Mouse (Mus musculus) hindbrain, postnatal 0 days (tissue): ENCODE data around the gene Gm37240. TPM values are rescaled to one million over a fixed set of nuclear protein-coding genes. Genes with fewer than 3 reads are reported as not detected.

Source experiments
- ATAC-seq: fragments of 200-750 bp; cut with Nextera tagmentation; 2 replicates; pipeline ENCODE4 v1.8.0; 2017; ENCODE audit warnings: mild to moderate bottlenecking, moderate TSS enrichment, moderate library complexity
- DNase-seq: peaks from one replicate; pipeline ENCODE4 v3.0.0-alpha.2; 2015; ENCODE audit warnings: low spot score
- H3K27ac ChIP-seq: fragments of 300-500 bp; sonication (generic); 2 replicates; pipeline ENCODE4 v1.5.1; 2014; ENCODE audit warnings: mild to moderate bottlenecking
- H3K27me3 ChIP-seq: fragments of 300-500 bp; sonication (generic); 2 replicates; pipeline ENCODE4 v1.6.1; 2014; ENCODE audit warnings: low read length, mixed read lengths; ENCODE audit not compliant: insufficient read depth
- H3K36me3 ChIP-seq: fragments of 300-500 bp; sonication (generic); 2 replicates; pipeline ENCODE4 v1.6.1; 2014; ENCODE audit warnings: low read length, mixed read lengths; ENCODE audit not compliant: insufficient read depth
- H3K4me1 ChIP-seq: fragments of 300-500 bp; sonication (generic); 2 replicates; pipeline ENCODE4 v1.6.1; 2014; ENCODE audit warnings: antibody characterized with exemption, low read length, mixed read lengths; ENCODE audit not compliant: insufficient read depth
- H3K4me2 ChIP-seq: fragments of 300-500 bp; sonication (generic); 2 replicates; pipeline ENCODE4 v1.6.1; 2014; ENCODE audit warnings: low read depth, mild to moderate bottlenecking, low read length, moderate library complexity, mixed read lengths
- H3K4me3 ChIP-seq: fragments of 300-500 bp; sonication (generic); 2 replicates; pipeline ENCODE4 v1.5.1; 2014; ENCODE audit warnings: low read length
- H3K9ac ChIP-seq: fragments of 300-500 bp; sonication (generic); replicated peaks from 2 replicates; pipeline ENCODE4 v1.6.1; 2014; ENCODE audit warnings: mild to moderate bottlenecking, low read length, moderate library complexity, mixed read lengths
- H3K9me3 ChIP-seq: fragments of 300-500 bp; sonication (generic); 2 replicates; pipeline ENCODE4 v1.6.1; 2016; ENCODE audit warnings: low read length, mixed read lengths
- CTCF ChIP-seq: IDR thresholded peaks from 2 replicates; pipeline ENCODE4 v1.5.1; 2016; ENCODE audit warnings: antibody characterized with exemption, control low read depth, low read depth
- WGBS: fragments of 180-500 bp; shearing (Covaris S2); extraction: QIAGEN DNeasy Blood & Tissue Kit; methylation state at CpG from one replicate; pipeline ENCODE4 v1.1.7; 2014; 5-methylcytosine and 5-hydroxymethylcytosine counted together
- polyA plus RNA-seq: library from polyadenylated mRNA; unstranded; fragments of >200 nt; fragmentation: Nextera tagmentation; extraction: Ambion mirVana; gene quantifications from 2 replicates; pipeline ENCODE4 v1.2.1, GENCODE M21; 2015
- total RNA-seq: library from RNA; depleted of rRNA; stranded (reverse); fragments of >200 nt; gene quantifications from 2 replicates; pipeline ENCODE4 v1.2.3, GENCODE M21; 2014

Gene Gm37240
- total and polyA plus RNA-seq, 2 experiments from 2014 or later, result 1.5 TPM; not detected in 1

DNA sequence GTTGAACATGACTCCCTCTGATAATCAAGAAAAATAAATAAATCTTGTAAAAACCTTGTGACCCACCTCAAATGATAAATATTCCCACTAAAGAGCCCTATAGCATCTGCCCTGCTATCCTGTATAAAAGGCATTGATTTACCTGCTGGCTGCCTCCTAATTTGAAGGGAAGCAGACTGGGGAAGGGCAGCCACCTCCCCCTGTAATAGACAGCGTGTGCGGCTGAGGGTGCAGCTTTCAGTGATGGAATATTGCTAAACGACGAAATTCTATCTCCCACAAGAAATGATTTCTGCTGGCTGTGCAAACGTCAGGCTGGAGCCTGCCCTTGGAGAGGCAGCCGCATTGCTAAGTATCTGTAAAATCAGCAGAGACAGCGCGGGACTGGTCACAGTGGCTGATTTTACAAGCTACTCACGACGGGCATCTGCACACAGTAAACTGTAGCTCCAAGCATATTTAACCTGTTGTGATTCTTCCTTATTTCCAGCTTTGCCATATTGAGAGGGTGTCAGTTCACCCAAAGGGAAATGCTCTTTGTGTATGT is 1147.2 kb downstream of the Gm37240 start:
- ATAC-seq (0 out of 2 replicates have a peak, but pooled peaks have one; percentile 51), DNase-seq (peak; percentile 36)
- no peak for TF ChIP-seq CTCF
- Histone ChIP-seq H3K36me3 (no peaks in the 10 kb centered on the region), H3K9ac (no peak overlapping the region; the same call in 1 of the 2 replicates), H3K9me3 (no peaks in the 10 kb centered on the region), H3K4me2 (0 out of 2 replicates have a peak overlapping the region, but pooled peaks have one; percentile 5), H3K27ac (no peak overlapping the region), H3K4me3 (no peak overlapping the region), H3K4me1 (peaks cover 4% of the 10 kb centered on the region; the same call in 1 of the 2 replicates), H3K27me3 (no peaks in the 10 kb centered on the region)
- 35% methylated on average over 10 of the region's 10 CpGs for WGBS

DNA sequence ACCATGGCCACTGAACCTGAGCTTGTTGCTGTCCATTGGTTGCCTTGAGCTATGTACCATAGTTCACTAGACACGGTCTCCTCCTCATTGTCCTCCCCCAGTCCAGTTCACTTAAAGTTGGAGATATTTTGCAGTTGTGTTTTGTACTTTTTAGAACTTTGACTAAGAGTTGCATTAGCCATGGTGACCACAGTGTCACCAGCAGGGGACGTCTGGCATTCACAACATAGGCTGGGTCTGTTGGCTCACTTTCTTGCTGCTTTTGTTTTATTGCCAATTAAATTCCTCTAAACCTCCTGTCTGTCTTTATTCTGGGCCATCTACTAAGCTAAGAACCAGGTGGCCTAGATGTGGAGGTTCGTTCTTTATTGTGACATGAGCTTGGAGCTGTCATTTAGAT is 1150.2 kb downstream of the Gm37240 start:
- no peak for DNase-seq
- Histone ChIP-seq H3K27ac (no peak overlapping the region), H3K4me2 (no peak overlapping the region), H3K4me1 (peaks cover 5% of the 10 kb centered on the region; the same call in 1 of the 2 replicates), H3K4me3 (no peak overlapping the region), H3K9ac (no peak overlapping the region), H3K27me3 (no peaks in the 10 kb centered on the region), H3K36me3 (no peaks in the 10 kb centered on the region), H3K9me3 (no peaks in the 10 kb centered on the region)
- no peak for ATAC-seq
- WGBS, result 75% methylated on average over 3 of the region's 3 CpGs
- no peak for TF ChIP-seq CTCF

DNA sequence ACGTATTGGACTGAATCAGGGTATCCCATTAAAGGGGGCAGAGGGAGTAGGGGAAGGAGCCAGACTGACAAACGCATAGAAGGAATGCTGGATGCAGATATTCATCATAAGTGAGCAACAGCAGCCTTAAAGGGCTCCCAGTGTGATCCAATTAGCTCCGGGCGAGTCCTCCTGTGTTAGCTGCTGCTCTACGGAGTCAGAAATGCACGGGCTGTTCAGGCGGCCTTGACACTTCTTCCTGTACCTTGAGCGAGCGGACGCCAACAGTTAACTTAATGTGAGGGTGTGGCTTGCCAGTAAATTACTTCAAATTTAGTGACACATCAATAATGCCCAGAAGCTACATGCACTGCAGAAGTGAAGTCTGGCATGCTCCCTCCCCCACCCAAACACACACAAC is 1151.6 kb downstream of the Gm37240 start:
- Histone ChIP-seq H3K9me3 (no peaks in the 10 kb centered on the region), H3K36me3 (no peaks in the 10 kb centered on the region), H3K27ac (no peak overlapping the region), H3K9ac (no peak overlapping the region), H3K4me2 (no peak overlapping the region), H3K27me3 (no peaks in the 10 kb centered on the region), H3K4me1 (peaks cover 14% of the 10 kb centered on the region), H3K4me3 (no peak overlapping the region)
- no peak for TF ChIP-seq CTCF
- DNase-seq (no peak), ATAC-seq (no peak)
- WGBS, result 44% methylated on average over 10 of the region's 10 CpGs

DNA sequence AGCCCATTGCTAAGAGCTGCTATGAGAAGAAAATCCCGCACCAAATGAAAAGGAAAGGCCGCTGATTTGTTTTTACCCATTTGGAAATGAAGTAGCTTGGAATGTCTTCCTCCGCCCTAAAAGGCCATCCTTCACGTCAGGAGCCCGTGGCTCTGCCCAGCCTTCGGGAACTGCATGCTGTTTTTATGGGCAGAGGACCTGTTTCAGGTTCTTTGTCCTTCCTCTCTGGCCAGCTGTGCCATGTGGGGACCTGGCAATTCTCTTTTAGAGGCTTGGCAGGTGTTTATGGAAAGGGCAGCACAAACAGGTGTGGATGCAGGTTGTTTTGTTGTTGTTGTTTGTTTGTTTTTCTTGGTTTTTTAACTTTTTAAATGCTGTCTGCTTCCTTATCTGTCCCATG is 1154.8 kb downstream of the Gm37240 start:
- peaks cover 19% of the 10 kb centered on the region for H3K4me1 ChIP-seq
- H3K4me3 ChIP-seq, result peak overlapping the region; percentile 20
- no peaks in the 10 kb centered on the region for H3K27me3 ChIP-seq
- peak overlapping the region; percentile 75 for H3K27ac ChIP-seq
- no peaks in the 10 kb centered on the region for H3K9me3 ChIP-seq
- no peaks in the 10 kb centered on the region for H3K36me3 ChIP-seq
- TF ChIP-seq CTCF, result no peak
- 9% methylated on average over 6 of the region's 6 CpGs for WGBS
- H3K4me2 ChIP-seq, result peak overlapping the region; percentile 54
- DNase-seq (no peak), ATAC-seq (peak; percentile 13; the same call in 1 of the 2 replicates)
- peak overlapping the region; percentile 19 for H3K9ac ChIP-seq

DNA sequence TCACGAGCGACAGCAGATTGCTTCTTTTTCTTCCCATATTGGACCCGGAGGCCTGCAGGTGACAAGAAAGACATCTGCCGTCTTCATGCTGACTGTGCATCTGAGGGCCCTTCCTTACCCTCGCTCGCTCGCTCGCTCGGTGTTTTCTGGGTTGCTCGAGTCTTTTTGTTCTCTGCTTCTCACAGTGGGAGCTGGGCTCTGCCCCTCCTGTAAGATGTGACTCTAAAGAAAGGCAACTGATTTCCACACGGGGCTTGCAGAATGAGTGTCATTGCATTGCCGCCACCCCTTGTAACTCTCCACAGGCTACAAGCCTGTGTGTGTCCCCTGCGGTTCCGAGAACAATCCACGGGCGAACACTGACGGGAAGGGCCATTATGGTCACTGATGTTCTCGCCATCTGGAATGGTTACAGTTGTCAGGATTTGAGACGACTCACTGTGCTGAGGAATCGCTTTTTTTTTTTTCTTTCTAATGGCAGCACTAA is 1155.3 kb downstream of the Gm37240 start:
- WGBS, result 2% methylated on average over 20 of the region's 20 CpGs
- H3K9ac ChIP-seq, result peak overlapping the region; percentile 19

DNA sequence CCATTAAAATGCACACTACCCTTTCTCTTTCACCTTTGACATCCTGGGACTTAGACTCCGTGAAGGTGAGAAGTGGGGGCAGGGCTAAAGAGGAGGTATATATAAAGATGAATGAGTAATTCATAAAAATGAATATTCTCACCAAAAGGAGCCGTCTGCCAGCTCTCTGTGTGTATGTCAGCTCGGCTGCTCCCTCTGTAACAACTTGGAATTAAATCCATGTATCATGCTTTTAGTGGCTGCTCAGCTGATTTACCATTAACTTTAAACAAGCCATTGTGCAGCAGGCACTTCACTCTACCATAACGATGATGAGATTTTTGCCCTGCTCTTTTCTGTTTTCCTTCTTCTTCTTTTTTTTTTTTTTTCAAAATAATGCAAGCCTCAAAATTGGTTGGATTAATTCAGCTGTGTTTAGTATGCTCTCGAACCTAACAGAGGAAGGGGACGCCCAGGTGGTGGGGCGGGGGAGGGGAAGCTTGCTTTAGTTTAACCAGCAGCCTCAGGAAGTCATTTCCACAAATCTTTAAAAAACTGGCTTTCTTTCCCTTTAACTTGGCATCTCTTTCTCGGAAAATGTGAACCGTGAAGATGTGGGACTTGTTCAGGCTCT is 1155.8 kb downstream of the Gm37240 start:
- Histone ChIP-seq H3K9ac (peak overlapping the region; percentile 19; the same call in 1 of the 2 replicates), H3K4me2 (peak overlapping the region; percentile 54), H3K4me3 (peak overlapping the region; percentile 20), H3K9me3 (no peaks in the 10 kb centered on the region), H3K27me3 (no peaks in the 10 kb centered on the region), H3K4me1 (peaks cover 19% of the 10 kb centered on the region), H3K36me3 (no peaks in the 10 kb centered on the region), H3K27ac (peak overlapping the region; percentile 75)
- 8% methylated on average over 9 of the region's 9 CpGs for WGBS
- DNase-seq (peak; percentile 46), ATAC-seq (peak; percentile 36; the same call in 1 of the 2 replicates)
- no peak for TF ChIP-seq CTCF

More for the DNA sequence above, 1155.3 kb downstream of the Gm37240 start:
- Histone ChIP-seq H3K27me3 (no peaks in the 10 kb centered on the region), H3K36me3 (no peaks in the 10 kb centered on the region), H3K4me2 (peak overlapping the region; percentile 54), H3K4me1 (peaks cover 19% of the 10 kb centered on the region), H3K9me3 (no peaks in the 10 kb centered on the region), H3K4me3 (peak overlapping the region; percentile 20), H3K27ac (peak overlapping the region; percentile 75)
- peak; percentile 81 for ATAC-seq
- no peak for TF ChIP-seq CTCF
- DNase-seq, result peak; percentile 75

DNA sequence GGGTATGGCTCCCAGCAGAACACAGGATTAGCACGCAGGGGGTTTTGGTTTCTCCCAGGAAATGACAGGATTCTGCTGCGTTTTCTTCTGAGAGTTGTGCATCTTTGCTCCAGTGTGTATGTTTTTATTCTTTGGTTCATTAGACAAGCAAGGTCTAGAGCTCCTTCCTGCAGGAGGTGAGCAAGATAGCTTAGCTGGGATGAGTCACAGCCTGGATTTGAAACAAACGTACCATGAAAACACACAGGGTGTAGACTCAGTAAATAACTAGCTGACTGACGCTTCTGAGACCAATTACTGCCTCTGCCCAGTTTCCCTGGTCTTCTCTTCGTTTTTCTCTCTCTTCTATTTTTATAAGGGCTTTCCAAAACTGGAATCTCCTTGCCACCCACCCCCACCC is 1156.3 kb downstream of the Gm37240 start:
- WGBS, result 38% methylated on average over 5 of the region's 5 CpGs
- ATAC-seq (no peak), DNase-seq (peak; percentile 14)
- TF ChIP-seq CTCF, result no peak
- H3K4me3 ChIP-seq, result no peak overlapping the region
- peak overlapping the region; percentile 54 for H3K4me2 ChIP-seq
- peaks cover 19% of the 10 kb centered on the region for H3K4me1 ChIP-seq
- H3K9me3 ChIP-seq, result no peaks in the 10 kb centered on the region
- no peaks in the 10 kb centered on the region for H3K27me3 ChIP-seq
- H3K36me3 ChIP-seq, result no peaks in the 10 kb centered on the region
- H3K9ac ChIP-seq, result no peak overlapping the region
- H3K27ac ChIP-seq, result peak overlapping the region; percentile 75
